Mouse (Mus musculus) embryonic facial prominence, embryonic 15.5 days (tissue): ENCODE results near the gene Serpinb11. TPM values are rescaled to one million over a fixed set of nuclear protein-coding genes. Genes with fewer than 3 reads are reported as not detected.

Source experiments
- ATAC-seq: fragments of 200-750 bp; cut with Nextera tagmentation; 2 replicates; pipeline ENCODE4 v1.8.0; 2017; ENCODE audit warnings: low read depth, moderate TSS enrichment; ENCODE audit not compliant: insufficient number of reproducible peaks, low FRiP score, low TSS enrichment
- H3K27ac ChIP-seq: fragments of 300-500 bp; sonication (generic); replicated peaks from 2 replicates; pipeline ENCODE4 v1.5.1; 2015; ENCODE audit warnings: mild to moderate bottlenecking, inconsistent platforms
- H3K27me3 ChIP-seq: fragments of 300-500 bp; sonication (generic); 2 replicates; pipeline ENCODE4 v1.6.1; 2015; ENCODE audit warnings: inconsistent platforms
- H3K36me3 ChIP-seq: fragments of 300-500 bp; sonication (generic); 2 replicates; pipeline ENCODE4 v1.6.1; 2015; ENCODE audit warnings: mild to moderate bottlenecking, inconsistent platforms
- H3K4me1 ChIP-seq: fragments of 300-500 bp; sonication (generic); 2 replicates; pipeline ENCODE4 v1.6.1; 2015; ENCODE audit warnings: inconsistent platforms
- H3K4me2 ChIP-seq: fragments of 300-500 bp; sonication (generic); replicated peaks from 2 replicates; pipeline ENCODE4 v1.6.1; 2015; ENCODE audit warnings: mild to moderate bottlenecking, inconsistent platforms
- H3K4me3 ChIP-seq: fragments of 300-500 bp; sonication (generic); replicated peaks from 2 replicates; pipeline ENCODE4 v1.5.1; 2015; ENCODE audit warnings: mild to moderate bottlenecking, inconsistent platforms
- H3K9ac ChIP-seq: fragments of 300-500 bp; sonication (generic); 2 replicates; pipeline ENCODE4 v1.6.1; 2015; ENCODE audit warnings: inconsistent platforms
- H3K9me3 ChIP-seq: fragments of 300-500 bp; sonication (generic); replicated peaks from 2 replicates; pipeline ENCODE4 v1.6.1; 2016; ENCODE audit warnings: inconsistent platforms
- WGBS: fragments of 180-500 bp; shearing (Covaris S2); methylation state at CpG from one replicate; pipeline ENCODE4 v1.1.7; 2015; 5-methylcytosine and 5-hydroxymethylcytosine counted together
- polyA plus RNA-seq: library from polyadenylated mRNA; unstranded; fragments of >200 nt; fragmentation: Nextera tagmentation; extraction: Ambion mirVana; gene quantifications from 2 replicates; pipeline ENCODE4 v1.2.1, GENCODE M21; 2015

Serpinb11 gene
- polyA plus RNA-seq = 22.3 and 34.7 TPM in 2 replicates

- Histone ChIP-seq H3K4me2 (no peak within 1 kb of the TSS), H3K27me3 (no peaks in the 10 kb centered on the region), H3K27ac (no peak within 1 kb of the TSS), H3K9ac (no peak within 1 kb of the TSS), H3K4me3 (no peak within 1 kb of the TSS), H3K36me3 (no peaks in the 10 kb centered on the region), H3K9me3 (no peaks in the 10 kb centered on the region), H3K4me1 (peaks cover 7% of the 10 kb centered on the region; the same call in 1 of the 2 replicates)
- WGBS = 32% methylated on average over 1 of the region's 1 CpGs
- ATAC-seq = no peak
These were observed at the start of gene Serpinb11 for GRCm38 (mm10) chr1:107360898-107361297. TSS of gene Serpinb11 (plus strand) at chr1:107361198.

DNA sequence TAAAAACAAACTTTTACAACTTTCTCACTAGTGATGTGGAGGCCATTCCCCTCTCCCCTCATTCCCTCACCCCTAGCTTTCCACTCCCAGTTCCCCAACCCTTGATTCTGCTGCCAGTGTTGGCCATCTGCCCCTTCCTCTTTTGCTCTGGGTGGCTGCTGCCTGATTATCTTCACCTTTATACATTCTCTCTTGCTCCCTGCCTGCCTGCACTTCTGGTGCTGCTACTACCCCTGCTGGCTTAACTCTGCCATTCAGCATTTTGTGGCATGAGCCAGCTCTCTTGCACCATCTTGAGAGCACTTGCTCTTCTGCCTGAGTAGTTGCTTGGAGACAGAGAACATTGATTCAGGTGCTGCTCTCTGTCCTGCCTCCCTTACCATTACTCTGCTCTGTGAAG is 15.0 kb upstream of the Serpinb11 start:
- H3K9me3 ChIP-seq = no peaks in the 10 kb centered on the region
- no peak overlapping the region for H3K9ac ChIP-seq
- H3K4me3 ChIP-seq = no peak overlapping the region
- ATAC-seq = no peak
- H3K36me3 ChIP-seq = no peaks in the 10 kb centered on the region
- H3K27ac ChIP-seq = no peak overlapping the region
- no peak overlapping the region for H3K4me2 ChIP-seq
- no peaks in the 10 kb centered on the region for H3K27me3 ChIP-seq
- H3K4me1 ChIP-seq = no peaks in the 10 kb centered on the region

GRCm38 (mm10) chr1:107346788-107347187 is 14.2 kb upstream of the Serpinb11 start:
- ATAC-seq = no peak

DNA sequence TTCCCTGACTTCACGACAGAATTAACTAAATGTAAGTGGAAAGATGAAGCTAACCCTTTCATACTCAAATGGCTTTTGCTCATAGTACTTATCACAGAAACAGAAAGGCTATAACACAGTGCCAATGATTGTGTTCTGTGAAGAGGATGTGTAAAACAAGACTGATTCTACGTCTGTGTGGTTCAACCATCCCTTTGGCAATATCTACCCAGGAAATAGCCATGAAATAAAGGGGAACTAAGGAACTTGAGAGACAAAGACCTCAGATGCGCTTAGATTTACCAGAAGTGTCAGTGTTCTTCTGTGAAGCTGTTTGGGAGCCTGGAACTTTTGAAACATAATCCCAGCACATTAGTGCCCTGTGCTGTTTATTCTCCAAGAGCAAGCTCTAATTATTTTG is 10.6 kb upstream of the Serpinb11 start:
- Histone ChIP-seq H3K27ac (no peak overlapping the region), H3K9me3 (no peaks in the 10 kb centered on the region), H3K4me3 (no peak overlapping the region), H3K4me2 (no peak overlapping the region), H3K9ac (no peak overlapping the region), H3K4me1 (no peaks in the 10 kb centered on the region), H3K36me3 (no peaks in the 10 kb centered on the region), H3K27me3 (no peaks in the 10 kb centered on the region)
- ATAC-seq = no peak
- WGBS = 13% methylated on average over 3 of the region's 3 CpGs

More at GRCm38 (mm10) chr1:107346788-107347187, 14.2 kb upstream of the Serpinb11 start:
- Histone ChIP-seq H3K4me2 (no peak overlapping the region), H3K9ac (no peak overlapping the region), H3K27ac (no peak overlapping the region), H3K4me3 (no peak overlapping the region), H3K4me1 (no peaks in the 10 kb centered on the region), H3K27me3 (no peaks in the 10 kb centered on the region), H3K36me3 (no peaks in the 10 kb centered on the region), H3K9me3 (no peaks in the 10 kb centered on the region)
- WGBS = 93% methylated on average over 2 of the region's 2 CpGs

DNA sequence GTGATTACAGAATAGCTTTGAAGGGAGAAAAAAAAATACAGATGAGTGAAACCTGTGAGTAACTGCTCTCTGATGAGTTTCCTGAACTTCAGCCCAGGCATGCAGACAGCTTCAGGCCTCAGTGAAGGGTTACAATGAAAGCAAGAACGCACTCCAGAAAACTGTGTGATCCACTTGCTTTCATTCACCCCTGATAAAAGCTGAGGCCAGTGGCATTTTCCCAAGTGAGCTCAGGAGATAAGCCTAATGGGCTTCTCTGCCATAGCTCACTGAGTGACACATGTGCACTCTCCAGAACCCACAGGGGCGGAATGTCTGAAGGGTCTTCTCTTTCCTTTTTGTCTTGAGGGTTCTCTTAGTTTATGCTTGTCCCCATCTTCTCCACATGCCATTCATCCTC is 9.9 kb upstream of the Serpinb11 start:
- Histone ChIP-seq H3K27ac (no peak overlapping the region), H3K4me1 (no peaks in the 10 kb centered on the region), H3K36me3 (no peaks in the 10 kb centered on the region), H3K9ac (no peak overlapping the region), H3K9me3 (no peaks in the 10 kb centered on the region), H3K27me3 (no peaks in the 10 kb centered on the region), H3K4me2 (no peak overlapping the region), H3K4me3 (no peak overlapping the region)
- 64% methylated on average over 2 of the region's 2 CpGs for WGBS
- no peak for ATAC-seq

- Histone ChIP-seq H3K9ac (no peak overlapping the region), H3K9me3 (no peaks in the 10 kb centered on the region), H3K27ac (no peak overlapping the region), H3K4me2 (no peak overlapping the region), H3K4me3 (no peak overlapping the region), H3K27me3 (no peaks in the 10 kb centered on the region), H3K36me3 (no peaks in the 10 kb centered on the region), H3K4me1 (no peaks in the 10 kb centered on the region)
- ATAC-seq = no peak
- WGBS = 47% methylated on average over 3 of the region's 3 CpGs
These were observed 8.0 kb upstream of the Serpinb11 start for GRCm38 (mm10) chr1:107353046-107353445.

GRCm38 (mm10) chr1:107365973-107366372 is 5.0 kb downstream of the Serpinb11 start:
- ATAC-seq = no peak
- Histone ChIP-seq H3K4me1 (peaks cover 17% of the 10 kb centered on the region), H3K27me3 (no peaks in the 10 kb centered on the region), H3K9me3 (no peaks in the 10 kb centered on the region), H3K4me2 (no peak overlapping the region), H3K9ac (no peak overlapping the region), H3K27ac (no peak overlapping the region), H3K4me3 (no peak overlapping the region), H3K36me3 (no peaks in the 10 kb centered on the region)
- WGBS = 33% methylated on average over 7 of the region's 7 CpGs

GRCm38 (mm10) chr1:107368944-107369343 is 7.9 kb downstream of the Serpinb11 start:
- Histone ChIP-seq H3K4me3 (no peak overlapping the region), H3K27me3 (no peaks in the 10 kb centered on the region), H3K4me1 (peaks cover 17% of the 10 kb centered on the region), H3K36me3 (no peaks in the 10 kb centered on the region), H3K27ac (0 out of 2 replicates have a peak overlapping the region, but pooled peaks have one; percentile 11), H3K9ac (no peak overlapping the region), H3K4me2 (no peak overlapping the region), H3K9me3 (no peaks in the 10 kb centered on the region)
- ATAC-seq = no peak; the same call in 1 of the 2 replicates
- 60% methylated on average over 2 of the region's 2 CpGs for WGBS

DNA sequence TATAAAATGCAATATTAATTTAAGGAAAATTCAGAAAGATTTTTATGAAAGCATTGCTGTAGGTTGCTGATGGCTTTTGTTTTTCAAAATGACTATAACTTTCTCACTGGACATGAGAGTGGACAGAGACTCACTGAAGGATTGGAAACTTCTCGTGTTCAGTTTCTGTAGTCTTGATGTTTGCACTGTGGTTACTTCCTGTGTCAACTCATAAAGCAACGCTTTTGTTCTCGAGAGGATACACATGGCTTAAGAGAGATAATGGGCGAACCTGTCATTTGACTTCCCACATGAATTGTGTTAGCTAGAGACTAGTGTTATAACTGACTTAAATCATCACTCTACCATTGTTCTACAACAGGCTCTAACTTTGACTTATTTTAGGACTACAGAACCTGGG is 16.0 kb downstream of the Serpinb11 start:
- no peaks in the 10 kb centered on the region for H3K4me1 ChIP-seq
- no peak for ATAC-seq
- H3K36me3 ChIP-seq = no peaks in the 10 kb centered on the region
- H3K4me3 ChIP-seq = no peak overlapping the region
- H3K9me3 ChIP-seq = no peaks in the 10 kb centered on the region
- 72% methylated on average over 4 of the region's 4 CpGs for WGBS
- no peak overlapping the region for H3K4me2 ChIP-seq
- no peak overlapping the region for H3K27ac ChIP-seq
- H3K9ac ChIP-seq = no peak overlapping the region
- H3K27me3 ChIP-seq = no peaks in the 10 kb centered on the region

- no peak overlapping the region for H3K27ac ChIP-seq
- H3K9ac ChIP-seq = no peak overlapping the region
- no peaks in the 10 kb centered on the region for H3K27me3 ChIP-seq
- H3K36me3 ChIP-seq = no peaks in the 10 kb centered on the region
- H3K4me3 ChIP-seq = no peak overlapping the region
- no peaks in the 10 kb centered on the region for H3K4me1 ChIP-seq
- no peaks in the 10 kb centered on the region for H3K9me3 ChIP-seq
- H3K4me2 ChIP-seq = no peak overlapping the region
- ATAC-seq = no peak
These were observed 17.4 kb downstream of the Serpinb11 start for GRCm38 (mm10) chr1:107378368-107378767.

DNA sequence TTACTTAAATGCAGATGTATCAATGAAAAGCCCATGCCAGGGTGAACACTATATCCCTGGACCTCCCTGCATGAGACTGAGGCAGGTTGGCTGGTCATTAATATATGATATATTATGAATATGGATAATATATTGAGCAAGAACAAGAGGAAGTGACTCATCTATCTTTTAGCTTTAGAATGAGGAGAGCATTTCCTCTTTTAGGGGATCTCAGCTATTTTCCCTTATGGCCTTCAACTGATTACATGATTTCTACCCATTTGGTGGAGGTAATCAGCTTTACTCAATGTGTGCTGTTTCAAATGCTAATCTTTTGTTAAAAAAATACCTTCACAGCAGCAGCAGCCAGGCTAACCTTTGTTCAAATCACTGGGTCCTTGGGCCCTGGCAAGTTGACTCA is 20.5 kb downstream of the Serpinb11 start:
- no peaks in the 10 kb centered on the region for H3K36me3 ChIP-seq
- H3K9me3 ChIP-seq = no peaks in the 10 kb centered on the region
- H3K27ac ChIP-seq = no peak overlapping the region
- H3K4me2 ChIP-seq = no peak overlapping the region
- no peaks in the 10 kb centered on the region for H3K27me3 ChIP-seq
- H3K9ac ChIP-seq = no peak overlapping the region
- no peak overlapping the region for H3K4me3 ChIP-seq
- no peaks in the 10 kb centered on the region for H3K4me1 ChIP-seq
- ATAC-seq = no peak

- Histone ChIP-seq H3K4me2 (no peak overlapping the region), H3K4me3 (no peak overlapping the region), H3K9me3 (no peaks in the 10 kb centered on the region), H3K4me1 (no peaks in the 10 kb centered on the region), H3K27me3 (no peaks in the 10 kb centered on the region), H3K9ac (no peak overlapping the region), H3K36me3 (no peaks in the 10 kb centered on the region), H3K27ac (no peak overlapping the region)
- no peak for ATAC-seq
- WGBS = 100% methylated on average over 1 of the region's 1 CpGs
These were observed 21.4 kb downstream of the Serpinb11 start for GRCm38 (mm10) chr1:107382404-107382803.
